Mouse (Mus musculus) kidney, postnatal 25 days (tissue): ENCODE measurements around the gene 4930562C15Rik.

Experiments
- DNase-seq, 2 experiments: peaks; one replicate each; pipeline ENCODE4 v3.0.0; 2021; ENCODE audit warnings: mixed read lengths in 2 of 2

4930562C15Rik gene

DNA sequence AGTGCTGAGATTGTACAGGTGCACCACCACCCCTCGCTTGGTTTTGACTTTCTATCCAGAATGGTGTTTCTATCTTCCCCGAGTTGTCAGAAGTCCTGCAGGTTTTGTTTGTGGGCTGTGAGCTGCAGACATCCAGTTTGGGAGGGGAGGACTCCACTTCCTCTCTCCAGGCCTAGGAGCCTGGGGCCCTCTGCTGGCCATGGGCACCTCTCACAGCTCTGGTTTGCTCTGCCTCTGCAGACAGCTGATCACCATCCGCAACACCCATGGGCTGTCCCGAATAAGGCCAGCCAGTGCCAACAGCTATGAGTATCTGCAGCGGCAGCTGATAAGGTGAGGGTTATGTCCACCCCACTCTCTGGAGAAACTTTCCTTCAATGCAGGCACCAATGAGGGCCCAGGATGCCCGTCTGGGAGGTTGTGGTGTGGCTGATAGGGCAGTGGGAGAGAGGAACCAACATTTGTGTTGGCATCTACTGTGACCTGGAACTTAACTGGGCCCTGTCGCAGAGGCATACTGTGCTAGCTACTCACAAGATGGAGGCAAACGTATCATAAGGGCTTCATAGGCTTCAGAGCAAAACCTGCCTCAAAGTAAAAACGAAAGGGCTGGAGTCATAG lies 27.8 kb downstream of the 4930562C15Rik start:
- DNase-seq, result peak; percentile 69 to 85

DNA sequence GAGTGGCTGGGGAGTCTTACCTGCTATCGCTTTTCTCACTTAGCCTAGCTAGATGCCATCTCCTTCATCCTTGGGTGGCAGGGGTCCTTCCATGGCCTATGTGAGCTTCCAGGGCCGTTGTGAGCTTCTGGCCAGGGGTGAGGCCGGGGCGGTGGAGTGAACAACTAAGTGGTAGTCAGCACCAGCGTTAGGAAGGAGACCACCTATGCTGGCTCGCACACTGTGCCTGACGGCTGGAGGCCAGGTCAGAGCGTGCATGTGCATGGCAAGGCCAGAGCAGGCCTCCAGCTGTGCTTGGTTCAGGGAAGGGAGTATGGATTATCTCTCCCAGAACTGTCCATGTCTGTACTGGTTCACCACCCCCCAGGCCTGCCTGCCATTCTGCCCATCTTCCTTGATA lies 28.5 kb downstream of the 4930562C15Rik start:
- DNase-seq, result no peak

DNA sequence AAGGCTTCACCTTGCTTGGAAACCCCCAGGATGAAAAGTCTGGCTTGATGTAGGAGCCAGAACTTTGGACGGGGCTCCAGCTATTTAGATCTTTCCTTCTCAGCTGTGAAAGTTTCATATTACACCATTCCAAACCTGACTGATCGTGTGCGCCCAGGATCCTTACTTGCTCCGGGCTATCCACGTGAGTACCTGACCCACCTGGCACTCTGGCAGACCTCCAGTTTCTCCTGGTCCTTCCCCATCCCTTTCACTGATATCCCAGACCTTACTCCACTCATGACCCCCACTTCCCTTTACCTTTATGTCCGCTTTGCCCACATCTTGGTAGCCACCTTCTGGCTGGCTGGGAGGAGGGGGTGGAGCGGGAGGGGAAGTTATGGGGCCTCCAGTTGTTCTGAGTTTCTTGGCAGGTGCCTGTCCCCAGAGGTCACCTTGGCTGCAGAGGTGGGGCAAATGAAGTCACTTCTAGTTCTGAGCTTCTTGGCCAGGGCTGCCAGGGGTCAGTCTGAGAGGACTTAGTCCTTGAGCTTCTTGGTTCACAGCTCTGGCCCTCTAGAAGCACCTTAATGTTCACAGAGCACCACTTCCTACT lies 31.0 kb downstream of the 4930562C15Rik start:
- DNase-seq, result peak; percentile 84 to 92

DNA sequence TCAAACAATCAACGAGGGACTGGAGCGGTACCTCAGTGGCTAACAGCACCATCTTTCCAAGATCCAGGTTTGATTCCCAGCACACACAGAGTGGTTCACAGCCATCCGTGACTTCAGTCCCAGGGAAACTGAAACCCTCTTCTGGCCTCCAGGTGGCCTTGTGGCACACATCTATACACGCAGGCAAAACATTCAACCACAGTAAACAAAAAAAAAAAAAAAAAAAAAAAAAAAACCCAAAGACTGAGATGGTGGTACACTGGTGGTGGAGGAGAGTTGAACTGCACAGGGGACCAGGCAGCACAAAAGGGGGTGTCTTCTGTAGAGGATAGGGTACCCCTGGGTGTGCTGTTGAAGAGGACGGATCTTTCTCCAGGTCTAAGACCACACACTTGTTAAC lies 35.3 kb downstream of the 4930562C15Rik start:
- DNase-seq, result peak in 1 of 2 experiments; percentile 9

DNA sequence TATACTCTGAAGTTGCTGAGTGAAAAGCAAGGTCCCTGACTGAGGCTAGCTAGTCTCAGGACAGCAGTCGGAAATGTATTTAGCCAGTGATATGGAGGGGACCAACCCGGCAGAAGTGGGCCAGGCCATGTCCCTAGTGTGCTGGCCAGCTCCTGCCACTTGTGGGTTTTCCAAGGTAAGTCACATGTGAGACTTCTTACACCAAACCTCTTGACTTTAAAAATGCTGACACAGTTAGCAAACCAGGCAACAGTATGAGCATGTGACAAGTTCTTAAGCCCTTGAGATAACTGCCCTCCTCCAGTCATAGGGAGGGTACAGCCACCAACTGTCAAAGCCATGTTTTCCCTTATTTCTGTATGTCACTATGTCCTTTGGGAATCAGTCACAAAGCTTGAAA lies 36.7 kb downstream of the 4930562C15Rik start:
- DNase-seq, result peak in 1 of 2 experiments; percentile 38

DNA sequence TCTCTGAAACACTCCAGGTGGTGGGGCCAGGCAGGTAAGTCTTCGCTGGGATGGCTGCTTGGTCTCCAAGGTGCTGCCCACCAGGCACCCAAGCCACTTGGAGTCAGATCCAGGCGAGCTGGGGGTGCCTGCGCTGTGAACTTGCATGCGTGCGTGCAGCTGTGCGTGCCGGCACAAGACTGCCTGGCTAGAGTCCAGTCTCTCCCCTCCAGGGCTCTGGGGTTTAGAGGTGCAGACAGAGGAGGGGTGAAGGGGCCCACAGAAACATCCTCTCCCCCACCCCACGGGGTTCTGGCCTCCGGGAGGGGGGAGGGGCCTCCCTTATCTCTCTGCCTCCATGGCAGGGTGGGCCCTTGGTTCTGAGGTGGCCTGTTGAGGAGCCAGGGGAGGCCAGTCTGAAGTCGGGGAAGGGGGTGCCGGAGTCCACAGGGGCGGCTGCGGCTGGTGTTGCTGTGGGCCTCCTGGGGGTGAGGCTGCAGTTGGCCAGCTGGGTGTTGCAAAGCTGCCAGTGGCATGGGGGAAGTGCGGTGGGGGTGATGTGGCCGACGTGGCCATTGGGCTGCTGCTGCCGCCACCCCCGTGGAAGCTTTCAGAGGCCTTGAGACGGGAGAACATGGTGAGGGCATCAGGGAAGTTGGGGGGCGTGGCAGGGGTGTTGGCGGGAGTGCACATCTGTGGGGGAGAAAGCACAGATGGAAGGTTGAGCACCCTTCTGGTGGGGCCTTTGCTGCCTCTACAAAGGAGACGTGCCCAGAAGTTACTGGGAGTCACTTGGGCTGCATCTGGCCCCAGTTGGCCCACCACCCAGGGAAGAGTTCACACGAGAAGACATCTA lies 40.2 kb downstream of the 4930562C15Rik start:
- DNase-seq, result peak in 1 of 2 experiments; percentile 47

DNA sequence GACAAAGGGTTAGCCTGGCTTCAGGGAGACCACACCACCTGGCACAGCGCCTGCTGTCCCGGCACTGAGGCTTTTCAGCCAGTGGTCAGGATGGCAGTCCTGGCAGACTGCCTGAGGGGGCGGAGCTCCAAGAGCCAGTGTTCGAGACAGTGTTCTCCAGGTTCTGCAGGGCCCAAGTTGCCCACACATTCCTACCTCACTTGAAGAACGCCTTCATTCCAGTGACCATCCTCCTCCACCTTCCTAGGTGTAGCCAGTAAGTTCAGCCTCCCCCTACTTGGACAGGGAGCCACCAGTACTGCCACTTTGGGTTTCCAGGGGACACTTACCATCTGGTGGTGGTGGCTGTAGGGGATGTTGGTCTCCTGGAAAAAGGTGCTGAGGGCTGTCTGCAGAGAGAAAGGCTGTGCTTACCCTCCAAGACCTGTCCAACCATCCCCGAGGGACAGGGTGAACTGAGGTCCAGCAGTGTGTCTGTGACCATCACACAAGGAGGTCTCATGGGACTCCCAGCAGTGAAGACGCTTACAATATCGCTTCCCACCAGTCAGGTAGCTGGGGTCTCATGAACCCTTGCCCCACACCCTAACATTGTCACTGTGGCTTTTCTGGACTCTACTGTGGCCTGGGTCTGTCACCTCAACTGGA lies 40.9 kb downstream of the 4930562C15Rik start:
- peak; percentile 89 to 91 for DNase-seq

DNA sequence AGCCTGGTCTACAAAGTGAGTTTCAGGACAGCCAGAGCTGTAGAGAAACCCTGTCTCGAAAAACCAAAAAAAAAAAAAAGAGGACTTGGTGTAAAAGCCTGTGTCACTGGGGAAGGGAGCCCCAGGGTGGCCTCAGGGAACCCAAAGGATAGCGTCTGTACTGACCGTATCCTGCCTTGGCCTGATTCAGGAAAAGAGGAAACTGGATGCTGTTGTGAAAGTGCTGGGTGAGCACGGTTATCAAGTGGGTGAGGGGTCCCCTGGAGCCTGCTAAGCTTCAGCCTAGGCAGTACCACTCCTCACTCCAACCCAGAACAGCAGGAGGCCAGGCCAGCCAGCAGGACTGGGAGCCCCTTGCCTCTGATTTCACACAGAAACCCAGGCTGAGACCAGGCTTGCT lies 42.0 kb downstream of the 4930562C15Rik start:
- peak in 1 of 2 experiments; percentile 32 for DNase-seq

DNA sequence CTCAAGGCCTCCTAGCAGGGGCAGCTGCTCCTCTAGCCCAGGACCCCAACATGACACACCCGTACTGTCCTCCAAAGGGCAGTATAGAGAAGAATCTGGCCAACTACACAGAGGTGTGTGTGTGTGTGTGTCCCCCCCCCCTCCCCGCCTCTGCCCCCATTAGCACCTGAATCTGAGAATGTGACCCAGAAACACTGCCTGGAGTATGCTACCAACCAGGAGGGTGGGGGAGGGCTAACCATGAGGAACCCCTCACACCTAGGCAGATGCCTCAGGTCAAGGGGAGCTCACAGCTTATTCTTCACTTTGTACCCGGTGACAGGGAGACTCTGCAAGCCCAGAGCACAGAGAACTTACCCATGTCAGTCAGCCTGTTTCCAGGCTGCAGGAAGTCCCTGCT lies 42.5 kb downstream of the 4930562C15Rik start:
- peak in 1 of 2 experiments; percentile 32 for DNase-seq

DNA sequence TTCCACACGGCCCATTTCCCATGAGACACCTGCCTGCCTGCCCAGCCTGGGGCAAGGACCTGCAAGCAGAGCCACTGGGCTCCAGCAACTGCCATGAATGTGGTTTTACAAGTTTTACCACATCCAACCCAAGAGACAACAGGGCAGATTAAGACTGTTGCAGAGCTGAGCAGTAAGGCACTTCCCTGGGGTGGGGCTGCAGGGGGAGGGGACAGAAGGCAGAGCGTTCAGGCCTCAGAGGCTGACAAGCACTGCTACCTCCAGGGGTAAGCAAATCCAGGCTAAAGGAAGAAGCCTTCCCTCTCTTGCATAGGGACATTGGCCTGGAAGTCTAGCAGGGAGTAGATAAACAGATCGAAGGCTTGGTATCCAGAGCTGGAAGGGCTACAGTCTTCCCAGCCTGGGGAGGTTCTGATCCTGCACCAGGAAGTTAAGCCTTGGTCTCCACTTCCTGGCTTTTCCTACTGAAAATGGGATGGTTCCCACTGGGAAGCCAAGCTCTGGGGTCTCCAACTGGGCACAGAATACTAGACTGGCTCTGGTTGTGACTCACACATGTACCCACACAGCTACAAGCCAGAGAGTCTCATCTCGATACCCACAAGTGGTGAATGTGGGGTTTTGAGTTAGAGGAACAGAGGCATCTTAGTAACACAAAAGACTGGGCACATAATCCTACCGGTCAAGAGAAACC lies 43.1 kb downstream of the 4930562C15Rik start:
- DNase-seq, result peak; percentile 41 to 74

DNA sequence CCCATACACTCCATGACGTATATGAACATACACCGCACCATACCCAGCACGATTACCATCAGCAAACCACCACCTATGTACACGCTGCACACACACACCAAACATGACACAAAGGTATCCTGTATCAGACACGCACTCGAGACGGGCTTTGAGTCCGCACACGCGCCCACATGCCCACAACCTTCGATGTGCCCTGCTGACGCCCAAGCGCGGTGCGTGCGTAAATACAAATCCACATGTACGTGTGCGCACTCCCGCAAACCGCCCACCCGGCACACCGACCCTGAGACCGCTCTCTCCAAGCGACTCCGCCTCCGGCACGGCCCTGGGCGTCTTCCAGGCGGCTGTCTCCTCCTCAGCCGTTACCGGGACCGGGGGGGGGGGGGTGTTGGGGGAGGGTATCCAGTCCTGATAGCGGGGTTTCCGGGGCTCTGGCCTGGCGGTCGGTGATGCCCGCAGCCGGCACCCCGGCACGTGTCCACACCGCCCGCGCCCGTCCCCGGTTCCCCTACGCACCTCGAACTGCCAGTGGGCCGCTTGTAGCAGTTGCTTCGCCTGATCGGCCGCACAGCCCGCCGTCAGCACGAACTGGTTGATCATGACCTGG lies 44.0 kb downstream of the 4930562C15Rik start:
- peak; percentile 52 to 78 for DNase-seq

DNA sequence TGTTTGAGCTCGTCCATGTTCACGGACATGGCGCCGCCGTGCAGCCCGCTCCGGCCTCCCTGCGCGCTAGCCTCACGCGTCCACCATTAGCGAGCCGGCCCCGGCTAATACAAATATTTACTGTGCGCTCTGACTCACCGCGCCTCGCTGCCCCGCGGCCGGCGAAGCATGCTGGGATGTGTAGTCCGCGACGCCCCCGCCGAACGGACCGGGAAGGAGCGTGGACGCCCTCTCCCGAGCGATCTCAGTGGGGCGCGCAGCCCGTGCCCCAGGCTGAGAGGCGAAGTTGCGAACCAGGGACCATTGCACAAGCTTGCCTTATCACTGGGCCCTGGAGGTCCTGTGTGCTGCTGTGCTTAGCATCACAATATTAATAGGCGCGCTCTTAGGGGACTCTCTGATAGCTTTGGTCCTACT lies 44.5 kb downstream of the 4930562C15Rik start:
- peak; percentile 90 to 95 for DNase-seq

DNA sequence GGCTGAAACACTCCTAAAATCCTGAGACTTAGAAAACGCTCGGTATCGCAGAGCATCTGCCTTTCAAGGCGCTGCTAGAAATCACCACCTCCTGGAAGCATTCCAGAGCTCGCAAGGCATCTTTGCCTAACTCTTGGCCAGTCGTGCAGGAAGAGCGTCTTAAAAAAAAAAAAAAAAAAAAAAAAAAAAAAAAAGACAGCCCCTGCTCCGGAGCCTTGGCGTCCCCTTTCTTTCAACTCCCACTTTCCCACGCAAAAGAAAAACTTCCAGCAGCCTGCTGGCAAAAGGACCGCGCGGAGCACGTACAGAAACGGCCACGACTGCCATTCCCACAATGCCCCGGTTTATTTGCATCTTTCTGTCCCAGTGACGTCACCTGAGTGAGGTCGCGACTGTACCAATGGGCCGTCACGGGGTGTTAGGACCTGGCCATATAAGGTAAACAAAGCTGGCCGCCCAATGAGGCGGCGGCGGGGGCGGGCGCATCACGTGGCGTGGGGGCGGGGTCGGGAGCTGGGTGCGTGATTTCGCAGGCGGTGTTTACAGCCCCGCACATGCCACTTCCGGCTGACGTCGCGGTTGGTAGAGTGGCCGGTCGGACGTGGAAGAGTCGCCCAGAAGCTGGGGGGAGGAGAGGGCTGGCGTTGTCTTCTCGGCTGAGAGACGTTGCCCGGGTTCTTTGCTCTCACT lies 45.1 kb downstream of the 4930562C15Rik start, which contains the start of gene Ubald1:
Ubald1 (minus strand) TSS at position 180 of the 690 bp plus-strand sequence.
- peak; percentile 99 for DNase-seq

DNA sequence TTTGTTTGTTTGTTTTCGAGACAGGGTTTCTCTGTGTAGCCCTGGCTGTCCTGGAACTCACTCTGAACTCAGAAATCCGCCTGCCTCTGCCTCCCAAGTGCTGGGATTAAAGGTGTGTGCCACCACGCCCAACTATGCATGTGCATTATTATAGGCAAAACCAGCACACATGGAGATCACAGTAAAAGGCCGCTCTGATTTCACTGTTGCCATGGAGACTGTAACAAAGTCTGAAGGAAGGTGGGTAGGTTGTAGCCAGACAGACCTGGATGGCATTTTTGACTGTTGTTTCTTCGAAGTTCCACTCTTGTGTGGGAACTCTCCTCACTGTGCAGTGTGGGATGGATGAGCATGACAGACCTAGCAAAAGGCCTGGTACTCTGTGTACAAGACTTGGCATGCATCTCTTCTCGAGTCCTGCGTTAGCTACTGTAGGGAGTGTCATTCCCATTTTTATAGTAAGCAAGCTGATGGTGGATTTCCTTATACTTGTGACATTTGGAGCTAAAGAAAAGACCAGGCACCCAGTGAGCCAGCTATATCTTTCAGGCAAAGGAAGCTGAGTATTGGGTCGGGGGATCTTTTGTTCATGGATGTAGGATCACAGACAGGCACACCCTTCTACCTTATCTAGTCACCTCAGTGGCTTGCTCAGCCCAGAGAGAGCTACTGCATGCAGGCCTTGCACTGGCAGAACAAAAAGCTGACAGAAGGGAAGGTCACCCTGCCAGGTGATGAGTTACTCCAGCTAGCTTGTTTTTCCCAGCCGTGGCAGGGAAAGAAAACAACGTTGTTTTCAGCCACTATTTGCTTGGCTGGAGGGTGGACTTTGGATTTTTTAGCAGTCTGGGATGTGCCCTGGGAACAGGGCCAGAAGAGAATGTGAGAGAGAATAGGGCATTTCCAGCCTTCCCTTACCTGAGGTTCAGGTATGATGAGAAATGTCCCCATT lies 46.5 kb downstream of the 4930562C15Rik start:
- DNase-seq, result peak; percentile 72 to 80

DNA sequence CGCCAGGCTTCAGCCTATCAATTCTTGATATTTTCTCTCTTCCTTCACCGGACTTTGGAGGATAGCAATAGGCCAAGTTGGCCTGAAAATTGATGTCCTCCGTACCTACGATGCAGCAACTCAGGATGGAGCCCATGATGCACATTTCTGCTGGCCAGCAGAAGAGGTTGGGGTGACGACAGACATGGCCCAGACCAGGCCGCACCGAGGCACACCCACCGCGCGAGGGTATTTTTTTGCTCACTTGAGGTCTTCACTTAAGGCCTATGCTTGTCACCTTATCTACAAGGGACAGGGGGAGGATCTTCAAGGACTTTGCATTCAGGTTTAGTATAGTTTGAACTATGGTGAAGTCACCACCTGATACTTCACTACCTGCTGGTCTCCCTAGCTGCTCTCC lies 49.7 kb downstream of the 4930562C15Rik start:
- no peak for DNase-seq

DNA sequence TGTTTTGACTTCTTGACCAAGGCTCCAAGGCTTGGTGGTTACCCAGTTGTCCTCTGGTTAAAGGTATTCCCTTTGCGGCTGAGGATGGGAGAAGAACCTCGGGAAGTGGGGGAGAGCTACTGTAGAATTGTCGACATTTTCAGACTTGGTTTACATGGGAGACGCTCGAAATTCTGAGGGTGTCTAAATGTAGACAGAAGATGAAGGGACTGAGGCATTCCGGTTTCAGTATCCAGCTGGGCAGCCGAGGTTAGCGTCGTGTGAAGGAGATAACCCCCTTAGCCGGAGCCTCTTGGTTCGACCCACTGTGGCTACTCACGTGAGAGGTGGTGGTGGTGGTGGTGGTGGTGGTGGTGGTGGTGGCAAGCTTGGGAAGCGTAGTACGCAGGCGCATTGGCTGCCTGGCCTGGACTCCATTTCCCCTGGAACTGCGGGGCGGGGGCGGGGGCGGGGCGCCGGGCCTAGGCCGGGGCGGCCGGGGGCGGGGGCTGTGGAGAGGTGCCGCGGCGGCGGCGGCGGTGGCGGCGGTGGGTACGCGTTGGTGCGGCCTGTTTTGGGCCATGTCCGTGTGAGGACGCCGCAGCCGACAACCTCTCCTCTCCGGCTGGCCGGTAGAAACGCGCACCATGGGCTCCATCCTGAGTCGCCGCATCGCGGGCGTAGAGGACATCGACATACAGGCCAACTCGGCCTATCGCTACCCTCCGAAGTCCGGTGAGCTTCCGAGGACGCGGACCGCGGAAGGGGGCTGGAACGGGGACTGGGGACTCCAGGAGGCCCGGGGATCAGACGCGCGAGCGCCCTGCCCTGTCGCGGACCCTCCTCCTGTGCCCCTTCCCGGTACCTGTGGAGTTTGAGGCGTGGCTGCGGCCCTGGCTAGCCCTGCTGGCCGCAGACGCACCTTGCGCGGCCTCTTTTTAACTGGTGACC lies 50.8 kb downstream of the 4930562C15Rik start, which contains the start of gene Mgrn1:
Mgrn1 (plus strand) TSS at position 490 of the 930 bp plus-strand sequence.
- peak; percentile 94 to 97 for DNase-seq

DNA sequence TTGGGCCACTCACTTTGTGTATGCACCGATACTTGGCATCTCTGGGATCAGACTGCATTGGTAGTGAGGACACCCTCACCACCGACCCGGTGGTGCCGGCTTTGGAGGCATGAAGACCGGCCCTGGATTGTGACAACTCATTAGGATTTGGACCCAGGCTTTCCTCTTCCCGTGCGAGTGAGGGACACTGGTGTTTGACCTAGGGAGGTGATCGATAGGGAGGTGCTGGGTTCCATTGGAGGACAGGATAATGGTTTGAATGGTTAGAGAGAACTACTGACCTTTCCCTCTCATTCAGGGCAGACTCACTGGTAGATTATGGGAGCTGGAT lies 51.4 kb downstream of the 4930562C15Rik start:
- no peak for DNase-seq

DNA sequence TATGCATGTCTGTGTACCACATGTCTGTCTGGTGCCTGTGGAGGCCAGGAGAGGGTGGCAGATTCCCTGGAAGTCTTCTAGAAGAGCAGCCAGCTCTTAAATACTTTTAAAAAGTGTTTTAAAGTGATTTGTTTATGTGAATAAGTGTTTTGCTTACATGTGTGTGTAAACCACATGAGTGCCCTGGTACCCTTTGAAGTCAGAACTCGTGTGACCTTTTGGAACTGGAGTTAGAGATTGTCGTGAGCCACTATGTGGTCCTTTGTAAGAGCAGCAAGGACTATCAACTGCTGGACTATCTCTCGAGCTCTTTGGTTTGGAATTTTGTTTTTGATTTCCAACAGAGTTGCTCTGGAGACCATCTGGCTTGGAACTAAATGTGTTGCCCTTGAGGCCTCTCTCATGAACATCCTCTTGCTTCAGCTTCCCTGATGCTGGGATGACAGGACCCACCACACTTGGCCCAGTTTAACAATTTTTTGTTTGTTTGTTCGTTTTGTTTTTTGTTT lies 55.0 kb downstream of the 4930562C15Rik start:
- no peak for DNase-seq

DNA sequence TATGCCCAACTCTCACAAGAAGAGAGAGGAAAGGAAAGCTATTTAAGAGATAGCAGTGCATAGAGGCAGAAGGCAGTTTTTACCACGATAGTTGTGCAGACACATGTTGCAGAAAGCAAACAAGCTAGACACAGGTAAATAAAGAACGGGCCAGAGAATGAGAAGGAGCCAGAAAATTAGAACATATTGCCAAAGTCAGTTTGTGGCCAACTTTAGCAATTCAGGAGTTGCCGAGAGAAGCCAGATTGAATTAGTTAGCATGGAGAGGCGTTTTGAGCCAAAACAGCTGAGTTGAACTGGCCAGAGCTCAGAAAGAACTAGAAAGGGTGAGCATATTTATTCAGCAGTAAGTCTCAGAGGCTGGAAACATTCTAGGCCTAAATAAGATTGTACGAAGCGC lies 57.0 kb downstream of the 4930562C15Rik start:
- DNase-seq, result no peak
